Mouse (Mus musculus) kidney, postnatal 25 days (tissue): Measurements from ENCODE around the gene Svep1.

Experiments used
- DNase-seq, 2 experiments: peaks; one replicate each; pipeline ENCODE4 v3.0.0; 2021; ENCODE audit warnings: mixed read lengths in 2 of 2

Gene Svep1

GRCm38 (mm10) chr4:58206115-58206945 is at the start of gene Svep1:
TSS of gene Svep1 (minus strand) at chr4:58206859.
- peak; percentile 42 to 53 for DNase-seq

GRCm38 (mm10) chr4:58253410-58253809 is 46.8 kb upstream of the Svep1 start:
- DNase-seq: peak in 1 of 2 experiments; percentile 82

- DNase-seq: no peak
Measured at GRCm38 (mm10) chr4:58252381-58252780, 45.7 kb upstream of the Svep1 start.

GRCm38 (mm10) chr4:58245544-58245943 is 38.9 kb upstream of the Svep1 start:
- DNase-seq: no peak

GRCm38 (mm10) chr4:58240416-58240815 is 33.8 kb upstream of the Svep1 start:
- DNase-seq: no peak

GRCm38 (mm10) chr4:58235828-58236227 is 29.2 kb upstream of the Svep1 start:
- DNase-seq: no peak

GRCm38 (mm10) chr4:58223499-58223898 is 16.8 kb upstream of the Svep1 start:
- no peak for DNase-seq

- no peak for DNase-seq
Measured at GRCm38 (mm10) chr4:58211374-58211773, 4.7 kb upstream of the Svep1 start.

GRCm38 (mm10) chr4:58210557-58211090 is 4.0 kb upstream of the Svep1 start:
- DNase-seq: no peak

- DNase-seq: peak in 1 of 2 experiments; percentile 42
Measured at GRCm38 (mm10) chr4:58205750-58206114, 927 bp downstream of the Svep1 start.

- no peak for DNase-seq
Measured at GRCm38 (mm10) chr4:58201703-58202102, 5.0 kb downstream of the Svep1 start.

- no peak for DNase-seq
Measured at GRCm38 (mm10) chr4:58200826-58201225, 5.8 kb downstream of the Svep1 start.

- DNase-seq: no peak
Measured at GRCm38 (mm10) chr4:58197230-58197629, 9.4 kb downstream of the Svep1 start.

- DNase-seq: peak; percentile 57 to 60
Measured at GRCm38 (mm10) chr4:58196795-58197194, 9.9 kb downstream of the Svep1 start.

- DNase-seq: peak; percentile 56 to 57
Measured at GRCm38 (mm10) chr4:58195936-58196335, 10.7 kb downstream of the Svep1 start.

- no peak for DNase-seq
Measured at GRCm38 (mm10) chr4:58189281-58189680, 17.4 kb downstream of the Svep1 start.

- no peak for DNase-seq
Measured at GRCm38 (mm10) chr4:58185401-58185800, 21.3 kb downstream of the Svep1 start.

GRCm38 (mm10) chr4:58184681-58185341 is 21.8 kb downstream of the Svep1 start:
- DNase-seq: peak; percentile 19 to 50

- no peak for DNase-seq
Measured at GRCm38 (mm10) chr4:58183897-58184296, 22.8 kb downstream of the Svep1 start.

GRCm38 (mm10) chr4:58178489-58178888 is 28.2 kb downstream of the Svep1 start:
- no peak for DNase-seq

- no peak for DNase-seq
Measured at GRCm38 (mm10) chr4:58177256-58177655, 29.4 kb downstream of the Svep1 start.

- DNase-seq: no peak
Measured at GRCm38 (mm10) chr4:58174435-58174987, 32.1 kb downstream of the Svep1 start.

- no peak for DNase-seq
Measured at GRCm38 (mm10) chr4:58173401-58173800, 33.3 kb downstream of the Svep1 start.

- peak in 1 of 2 experiments; percentile 13 for DNase-seq
Measured at GRCm38 (mm10) chr4:58170430-58170829, 36.2 kb downstream of the Svep1 start.
